Mouse (Mus musculus) large intestine, adult 2 months (tissue): ENCODE measurements at regions not wholly inside any gene's neighbourhood (a gene's known extent, or its start where the extent isn't known, plus 50 kb on each side); places are given as distances from the start of the nearest gene placed in this dataset.

Experiments used
- DNase-seq: peaks from one replicate; pipeline ENCODE4 v3.0.0-alpha.2; 2012; ENCODE audit warnings: low read depth, low spot score
- WGBS: fragments of 180-500 bp; shearing (Covaris S2); methylation state at CpG from one replicate; pipeline ENCODE4 v1.1.7; 2018; 5-methylcytosine and 5-hydroxymethylcytosine counted together

GRCm38 (mm10) chr2:48186609-48187008 is 627.3 kb upstream of the Acvr2a start:
- no peak for DNase-seq
- 56% methylated on average over 2 of the region's 2 CpGs for WGBS

GRCm38 (mm10) chr2:48211804-48212203 is 602.1 kb upstream of the Acvr2a start:
- DNase-seq, result no peak
- WGBS, result 23% methylated on average over 1 of the region's 1 CpGs

- DNase-seq, result no peak
- WGBS, result 26% methylated on average over 3 of the region's 3 CpGs
These were observed 593.1 kb upstream of the Acvr2a start for GRCm38 (mm10) chr2:48220771-48221170.

GRCm38 (mm10) chr2:48223084-48223799 is 590.7 kb upstream of the Acvr2a start:
- 62% methylated on average over 2 of the region's 2 CpGs for WGBS
- no peak for DNase-seq

GRCm38 (mm10) chr2:48250174-48250573 is 563.7 kb upstream of the Acvr2a start:
- no peak for DNase-seq
- 79% methylated on average over 4 of the region's 4 CpGs for WGBS

GRCm38 (mm10) chr2:48260299-48260698 is 553.6 kb upstream of the Acvr2a start:
- DNase-seq, result no peak
- 73% methylated on average over 2 of the region's 2 CpGs for WGBS
